Mouse (Mus musculus) spleen, adult 18-20 months (tissue): ENCODE measurements around the gene E330034G19Rik.
A peak's percentile ranks its signal among the peaks of the same experiment; 100 is the strongest.
"Not testable (repeated sequence)": the region's sequence is repeated elsewhere in the genome, so short reads cannot be mapped to it uniquely, and the experiment has no call there.

Source experiments
- DNase-seq, 2 experiments: peaks; one replicate each; pipeline ENCODE4 v3.0.0; 2022; ENCODE audit warnings: mixed read lengths in 2 of 2

Gene E330034G19Rik

DNA sequence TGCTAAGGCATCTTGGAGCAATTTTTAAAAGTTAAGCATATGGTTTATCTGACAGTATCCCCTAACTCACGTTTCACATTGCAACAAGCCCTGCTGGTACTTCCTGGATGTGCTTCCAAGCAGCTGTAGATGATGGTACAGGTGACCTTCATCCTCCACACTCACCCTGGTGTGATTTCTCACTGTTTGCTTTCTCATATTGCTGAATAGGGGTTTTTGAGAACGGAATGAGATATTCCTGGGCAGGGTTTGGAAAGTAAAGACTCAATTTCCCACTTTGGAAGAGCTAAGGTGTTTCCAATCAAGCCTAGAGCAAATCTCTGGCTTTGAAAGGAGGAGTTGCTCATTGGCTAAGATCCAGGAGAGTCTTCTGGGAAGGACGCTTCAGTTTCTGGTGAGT lies at the start of gene E330034G19Rik:
Gene E330034G19Rik (plus strand): TSS at position 301 of the 400 bp plus-strand sequence.
- DNase-seq = no peak

- no peak for DNase-seq
These were observed 48.5 kb upstream of the E330034G19Rik start for GRCm38 (mm10) chr14:24244330-24245176.

DNA sequence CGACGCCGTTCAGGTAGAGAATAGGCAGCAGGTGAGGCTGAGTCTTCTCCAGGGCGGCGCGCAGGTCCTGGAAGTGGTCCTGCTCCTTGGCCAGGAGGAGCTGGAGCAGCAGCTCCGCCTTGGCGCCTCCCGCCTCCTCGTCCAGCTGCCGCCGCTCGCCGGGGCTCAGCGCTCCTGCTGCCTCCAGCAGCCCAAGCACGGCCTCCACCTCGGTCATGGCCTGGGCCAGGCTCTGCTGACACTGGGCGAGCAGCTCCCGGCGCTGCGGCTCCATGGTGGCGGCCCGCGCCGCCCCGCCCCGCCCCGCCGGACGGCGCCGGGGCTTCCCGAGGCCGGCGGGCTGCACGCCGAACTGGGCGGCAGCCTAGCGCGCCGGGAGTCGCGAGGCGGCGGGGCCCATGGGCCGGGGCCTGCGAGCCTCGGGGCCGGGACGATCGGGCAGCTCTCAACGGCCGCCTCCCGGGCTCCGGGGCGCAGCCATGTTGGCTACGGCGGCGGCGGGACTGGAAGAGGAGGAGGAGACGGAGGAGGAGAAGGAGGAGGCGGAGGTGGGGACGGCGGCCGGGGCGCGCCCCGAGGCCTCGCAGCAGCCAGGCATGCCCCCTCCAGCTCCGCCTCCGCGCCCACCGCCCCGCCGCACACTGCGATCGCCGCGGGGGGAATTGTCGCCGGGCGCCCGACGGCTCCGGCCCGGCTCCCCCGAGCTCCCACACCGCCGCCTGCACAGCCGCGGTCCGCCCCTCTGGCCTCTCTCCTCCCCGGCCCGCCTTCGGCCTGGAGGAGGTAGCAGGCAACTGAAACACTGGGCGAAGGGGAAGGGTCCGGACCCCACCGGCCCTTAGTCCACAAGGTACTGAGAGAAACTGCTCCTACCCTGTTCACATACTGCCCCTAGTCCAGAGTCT lies 47.6 kb upstream of the E330034G19Rik start, which contains the start of gene Dlg5:
Gene Dlg5 (minus strand): TSS at position 744 of the 905 bp plus-strand sequence.
- peak in 1 of 2 experiments; percentile 13 for DNase-seq

GRCm38 (mm10) chr14:24249926-24250325 lies 43.1 kb upstream of the E330034G19Rik start:
- DNase-seq = no peak

- DNase-seq = no peak
These were observed 41.7 kb upstream of the E330034G19Rik start for GRCm38 (mm10) chr14:24251326-24251725.

GRCm38 (mm10) chr14:24253611-24254202 lies 39.3 kb upstream of the E330034G19Rik start:
- DNase-seq = no peak

- DNase-seq = no peak
These were observed 37.1 kb upstream of the E330034G19Rik start for GRCm38 (mm10) chr14:24255956-24256355.

GRCm38 (mm10) chr14:24260391-24260790 lies 32.6 kb upstream of the E330034G19Rik start:
- DNase-seq = no peak

DNA sequence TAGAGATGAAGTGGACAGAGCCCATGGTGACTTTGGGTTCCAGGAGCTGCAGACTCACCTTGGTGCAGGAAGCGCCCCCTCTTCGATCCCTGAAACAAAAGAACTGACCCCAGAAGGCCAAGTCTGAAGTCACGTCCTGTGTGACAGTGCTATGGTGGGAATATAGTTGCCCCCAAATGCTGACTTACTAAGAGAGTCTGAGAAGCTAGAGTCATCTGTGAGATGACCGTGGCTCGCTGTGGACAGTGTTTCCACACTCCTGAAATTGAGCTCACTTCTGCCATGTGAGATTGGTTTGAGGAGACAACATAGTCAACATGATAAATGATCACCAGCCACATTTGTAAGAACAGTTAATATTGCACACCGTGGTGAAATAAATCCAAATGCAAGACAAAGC lies 30.6 kb upstream of the E330034G19Rik start:
- no peak for DNase-seq

DNA sequence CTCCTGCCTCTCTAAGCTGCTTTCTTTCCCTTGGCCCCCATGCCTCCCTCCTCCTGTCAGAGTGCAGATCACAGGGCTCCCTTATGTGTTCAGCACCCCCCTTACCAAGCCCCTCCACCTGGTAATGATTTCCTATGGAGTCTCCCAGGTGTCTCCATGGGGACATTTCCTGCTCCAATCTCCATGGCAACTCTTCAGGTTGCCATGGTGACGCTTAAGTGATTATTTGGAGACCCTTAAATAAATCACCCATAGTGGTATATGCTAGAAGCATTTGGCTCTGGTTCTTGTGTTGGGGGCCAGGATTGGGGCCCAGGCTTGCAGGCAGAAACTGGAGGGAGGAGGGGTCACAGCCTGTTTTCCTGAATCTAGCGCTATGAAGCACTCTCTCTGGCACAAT lies 30.1 kb upstream of the E330034G19Rik start:
- DNase-seq = no peak

DNA sequence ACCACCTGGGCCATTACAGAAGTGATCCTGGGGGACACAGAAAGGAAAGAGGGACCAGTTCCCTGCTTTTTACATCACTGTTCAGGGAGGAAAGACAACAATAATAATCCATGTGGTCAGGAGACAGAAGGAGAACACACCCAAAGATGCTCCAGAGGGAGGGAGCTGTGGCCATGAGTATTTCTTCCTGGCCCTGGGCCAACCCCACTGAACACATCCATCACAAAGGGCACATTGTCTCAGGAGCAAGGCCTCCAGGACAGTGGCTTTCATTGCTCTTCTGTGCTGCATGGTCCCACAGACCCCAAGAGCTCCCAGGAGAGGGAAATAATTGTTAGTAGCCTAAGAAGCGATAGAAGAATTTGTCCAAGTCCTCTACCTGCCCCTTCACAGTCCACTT lies 23.4 kb upstream of the E330034G19Rik start:
- no peak for DNase-seq

GRCm38 (mm10) chr14:24273575-24273974 lies 19.4 kb upstream of the E330034G19Rik start:
- no peak for DNase-seq

DNA sequence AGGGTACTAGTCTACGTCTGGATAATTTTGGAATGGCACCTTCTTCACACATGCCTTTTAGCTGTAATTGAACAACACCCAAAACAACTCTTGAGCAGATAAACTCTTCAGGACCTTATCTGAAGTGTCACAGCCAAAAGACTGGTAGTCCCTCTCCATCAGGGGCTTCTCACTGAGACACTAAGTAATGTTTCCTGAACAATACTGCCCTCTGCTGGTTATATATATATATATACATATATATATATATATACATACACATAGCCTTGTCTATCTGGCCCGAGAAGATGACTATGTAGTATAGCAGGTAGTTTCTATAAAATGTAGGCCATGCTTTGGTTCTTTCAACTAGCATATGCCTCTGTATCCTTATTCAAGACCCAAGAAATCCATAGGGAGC lies 17.5 kb upstream of the E330034G19Rik start:
- no peak for DNase-seq

DNA sequence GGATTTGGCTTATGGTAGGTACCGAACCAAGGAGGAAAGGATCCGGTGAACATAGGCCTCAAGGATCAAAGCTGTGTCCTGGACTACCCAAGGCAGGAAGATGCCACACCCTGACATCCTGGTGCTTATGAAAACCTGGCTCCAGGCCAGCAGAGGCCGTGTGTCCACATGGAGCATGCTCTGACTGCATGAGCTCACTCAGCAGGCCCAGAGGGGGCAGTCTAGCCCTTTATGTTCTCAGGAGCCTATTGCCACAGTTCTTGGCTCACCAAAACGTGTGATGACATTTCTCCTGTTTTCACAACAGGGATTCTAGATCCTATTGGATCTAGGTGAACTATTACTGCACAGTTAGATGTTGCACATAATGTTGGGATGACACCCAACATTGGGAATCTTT lies 11.7 kb upstream of the E330034G19Rik start:
- DNase-seq = no peak

GRCm38 (mm10) chr14:24282276-24282675 lies 10.7 kb upstream of the E330034G19Rik start:
- no peak for DNase-seq

GRCm38 (mm10) chr14:24286136-24286535 lies 6.9 kb upstream of the E330034G19Rik start:
- no peak for DNase-seq

DNA sequence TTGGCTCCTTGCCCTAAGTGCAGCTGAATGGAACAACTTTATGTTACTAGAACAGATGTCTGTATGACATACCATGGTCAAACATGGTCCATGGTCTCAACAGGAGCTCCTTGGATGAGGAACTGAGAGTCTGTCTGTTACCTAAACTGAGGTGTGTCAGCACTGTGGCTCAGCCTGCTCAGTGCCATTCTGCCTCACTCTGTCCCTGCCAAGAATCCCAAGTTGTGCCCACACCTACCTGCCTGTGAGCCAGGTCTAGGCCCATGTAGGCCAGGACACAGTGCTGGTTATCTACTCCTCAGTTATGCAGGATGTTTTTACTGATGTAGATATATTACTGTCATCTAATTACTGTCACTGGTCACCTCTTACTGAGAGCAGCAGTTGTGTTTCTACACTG lies 2.3 kb upstream of the E330034G19Rik start:
- no peak for DNase-seq

GRCm38 (mm10) chr14:24293631-24294030 lies 617 bp downstream of the E330034G19Rik start:
- no peak for DNase-seq

GRCm38 (mm10) chr14:24302126-24302525 lies 9.1 kb downstream of the E330034G19Rik start:
- DNase-seq = not testable (repeated sequence)

DNA sequence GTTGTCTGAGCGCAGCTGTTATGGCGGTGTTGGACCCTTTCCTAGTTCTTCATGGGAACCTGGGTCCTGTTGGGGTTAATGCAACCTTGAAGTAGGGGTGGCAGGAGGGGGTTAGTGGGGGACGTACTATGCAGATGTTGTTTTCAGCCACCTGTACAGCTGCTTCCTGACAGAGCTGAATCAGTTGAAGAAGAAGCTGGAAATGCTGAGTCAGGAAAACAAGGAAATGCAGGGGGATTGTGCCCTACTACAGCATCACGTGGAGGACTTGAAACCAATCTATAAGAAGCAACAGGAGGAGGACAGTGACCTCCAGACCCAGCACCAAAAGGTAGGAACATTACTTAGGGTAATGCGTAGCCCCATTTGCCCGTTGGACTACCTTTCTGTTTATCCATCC lies 13.7 kb downstream of the E330034G19Rik start:
- DNase-seq = no peak

- no peak for DNase-seq
These were observed 14.1 kb downstream of the E330034G19Rik start for GRCm38 (mm10) chr14:24307146-24307545.

DNA sequence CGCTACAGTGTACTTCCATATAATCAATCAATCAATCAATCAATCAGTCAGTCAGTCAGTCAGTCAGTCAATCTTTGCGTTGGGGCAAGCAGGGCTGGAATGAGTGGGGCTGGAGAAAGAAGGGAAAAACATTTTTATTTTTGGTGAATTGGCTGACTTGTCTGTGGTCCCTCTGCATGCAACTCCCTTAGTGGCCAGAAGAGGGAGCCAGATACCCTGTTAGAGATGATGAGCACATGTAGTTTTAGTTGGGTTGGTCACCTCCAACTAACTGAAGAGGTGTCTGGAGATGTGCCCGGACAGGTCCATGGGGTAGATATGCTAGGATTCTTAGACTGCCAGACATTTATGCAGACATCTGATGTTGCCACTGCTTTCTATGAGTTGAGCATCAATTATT lies 18.1 kb downstream of the E330034G19Rik start:
- DNase-seq = peak in 1 of 2 experiments; percentile 44

- not testable (repeated sequence) for DNase-seq
These were observed 54.0 kb downstream of the E330034G19Rik start for GRCm38 (mm10) chr14:24347007-24347406.
